Mouse (Mus musculus): ENCODE measurements around the gene Olfr323. TPM values are rescaled to one million over a fixed set of nuclear protein-coding genes. Genes with fewer than 3 reads are reported as not detected.

Olfr323 gene
- total RNA-seq (2014; fragmentation: Nextera tagmentation) (not detected in 2 replicates), total RNA-seq (2017) (0.05 TPM in 1 of 2 replicates, not detected in the other), polyA plus RNA-seq (2012) (not detected in 2 replicates)

GRCm38 (mm10) chr11:58630401-58630800 is at the start of gene Olfr323:
Gene Olfr323, minus strand, starts transcription at chr11:58630501.
- Histone ChIP-seq H3K36me3 (replicated peaks) (no peaks in the 10 kb centered on the region), H3K4me3 (ENCODE audit: low read depth, low read length) (no peak within 1 kb of the TSS), H3K27me3 (ENCODE audit: insufficient read depth, low read length) (peaks cover 18% of the 10 kb centered on the region; the same call in 1 of the 2 replicates), H3K9me3 (replicated peaks) (no peaks in the 10 kb centered on the region), H3K4me1 (ENCODE audit: insufficient read depth, low read depth, low read length) (no peaks in the 10 kb centered on the region)
- TF ChIP-seq GATA2 (IDR thresholded peaks at IDR 0.05; ENCODE audit: borderline replicate concordance, low read depth, low read length) (no peak), POLR2AphosphoS5 (IDR thresholded peaks at IDR 0.05; ENCODE audit: insufficient replicate concordance, low read depth, low read length) (no peak), GATA1 (IDR thresholded peaks at IDR 0.05; ENCODE audit: borderline replicate concordance, low read length) (no peak), CTCF (IDR thresholded peaks at IDR 0.05; ENCODE audit: low read depth, low read length) (no peak), TAL1 (conservative IDR thresholded peaks at IDR 0.05; ENCODE audit: low read depth, low read length) (no peak)
- no peak for DNase-seq (ENCODE audit: low spot score)
- no peak for ATAC-seq (ENCODE audit: extremely low read depth, insufficient number of reproducible peaks, low FRiP score, poor library complexity, severe bottlenecking)

GRCm38 (mm10) chr11:58671825-58672224 is 41.5 kb upstream of the Olfr323 start:
- no peaks in the 10 kb centered on the region for H3K9me3 ChIP-seq (replicated peaks)
- H3K4me3 ChIP-seq (ENCODE audit: low read depth, low read length) = no peak overlapping the region
- no peaks in the 10 kb centered on the region for H3K4me1 ChIP-seq (ENCODE audit: insufficient read depth, low read depth, low read length)
- no peak for ATAC-seq (ENCODE audit: extremely low read depth, insufficient number of reproducible peaks, low FRiP score, poor library complexity, severe bottlenecking)
- TF ChIP-seq TAL1 (conservative IDR thresholded peaks at IDR 0.05; ENCODE audit: low read depth, low read length) = no peak
- no peak for TF ChIP-seq POLR2AphosphoS5 (IDR thresholded peaks at IDR 0.05; ENCODE audit: insufficient replicate concordance, low read depth, low read length)
- no peak for TF ChIP-seq CTCF (IDR thresholded peaks at IDR 0.05; ENCODE audit: low read depth, low read length)
- no peak for TF ChIP-seq GATA1 (IDR thresholded peaks at IDR 0.05; ENCODE audit: borderline replicate concordance, low read length)
- no peak for TF ChIP-seq GATA2 (IDR thresholded peaks at IDR 0.05; ENCODE audit: borderline replicate concordance, low read depth, low read length)
- no peaks in the 10 kb centered on the region for H3K27me3 ChIP-seq (ENCODE audit: insufficient read depth, low read length)
- no peaks in the 10 kb centered on the region for H3K36me3 ChIP-seq (replicated peaks)
- DNase-seq (ENCODE audit: low spot score) = no peak

GRCm38 (mm10) chr11:58669252-58669651 is 39.0 kb upstream of the Olfr323 start:
- H3K9me3 ChIP-seq (replicated peaks) = no peaks in the 10 kb centered on the region
- DNase-seq (ENCODE audit: low spot score) = no peak
- no peaks in the 10 kb centered on the region for H3K27me3 ChIP-seq (ENCODE audit: insufficient read depth, low read length)
- no peak for TF ChIP-seq GATA2 (IDR thresholded peaks at IDR 0.05; ENCODE audit: borderline replicate concordance, low read depth, low read length)
- TF ChIP-seq GATA1 (IDR thresholded peaks at IDR 0.05; ENCODE audit: borderline replicate concordance, low read length) = no peak
- no peak for TF ChIP-seq CTCF (IDR thresholded peaks at IDR 0.05; ENCODE audit: low read depth, low read length)
- TF ChIP-seq TAL1 (conservative IDR thresholded peaks at IDR 0.05; ENCODE audit: low read depth, low read length) = no peak
- no peak for TF ChIP-seq POLR2AphosphoS5 (IDR thresholded peaks at IDR 0.05; ENCODE audit: insufficient replicate concordance, low read depth, low read length)
- no peaks in the 10 kb centered on the region for H3K36me3 ChIP-seq (replicated peaks)
- no peaks in the 10 kb centered on the region for H3K4me1 ChIP-seq (ENCODE audit: insufficient read depth, low read depth, low read length)
- no peak overlapping the region for H3K4me3 ChIP-seq (ENCODE audit: low read depth, low read length)
- ATAC-seq (ENCODE audit: extremely low read depth, insufficient number of reproducible peaks, low FRiP score, poor library complexity, severe bottlenecking) = no peak

GRCm38 (mm10) chr11:58658596-58658995 is 28.3 kb upstream of the Olfr323 start, which contains the start of gene Olfr322:
Gene Olfr322, plus strand, starts transcription at chr11:58658782.
- Histone ChIP-seq H3K4me3 (ENCODE audit: low read depth, low read length) (no peak within 1 kb of the TSS), H3K4me1 (ENCODE audit: insufficient read depth, low read depth, low read length) (no peaks in the 10 kb centered on the region), H3K9me3 (replicated peaks) (no peaks in the 10 kb centered on the region), H3K27me3 (ENCODE audit: insufficient read depth, low read length) (0 out of 2 replicates have a peak, but pooled peaks cover 2% of the 10 kb centered on the region), H3K36me3 (replicated peaks) (no peaks in the 10 kb centered on the region)
- DNase-seq (ENCODE audit: low spot score) = no peak
- ATAC-seq (ENCODE audit: extremely low read depth, insufficient number of reproducible peaks, low FRiP score, poor library complexity, severe bottlenecking) = no peak
- TF ChIP-seq GATA1 (IDR thresholded peaks at IDR 0.05; ENCODE audit: borderline replicate concordance, low read length) (no peak), GATA2 (IDR thresholded peaks at IDR 0.05; ENCODE audit: borderline replicate concordance, low read depth, low read length) (no peak), POLR2AphosphoS5 (IDR thresholded peaks at IDR 0.05; ENCODE audit: insufficient replicate concordance, low read depth, low read length) (no peak), TAL1 (conservative IDR thresholded peaks at IDR 0.05; ENCODE audit: low read depth, low read length) (no peak), CTCF (IDR thresholded peaks at IDR 0.05; ENCODE audit: low read depth, low read length) (no peak)

GRCm38 (mm10) chr11:58655151-58655550 is 24.9 kb upstream of the Olfr323 start:
- ATAC-seq (ENCODE audit: extremely low read depth, insufficient number of reproducible peaks, low FRiP score, poor library complexity, severe bottlenecking) = no peak
- H3K36me3 ChIP-seq (replicated peaks) = no peaks in the 10 kb centered on the region
- TF ChIP-seq POLR2AphosphoS5 (IDR thresholded peaks at IDR 0.05; ENCODE audit: insufficient replicate concordance, low read depth, low read length) = no peak
- no peaks in the 10 kb centered on the region for H3K9me3 ChIP-seq (replicated peaks)
- DNase-seq (ENCODE audit: low spot score) = no peak
- no peak overlapping the region for H3K4me3 ChIP-seq (ENCODE audit: low read depth, low read length)
- peaks cover 7% of the 10 kb centered on the region; the same call in 1 of the 2 replicates for H3K27me3 ChIP-seq (ENCODE audit: insufficient read depth, low read length)
- H3K4me1 ChIP-seq (ENCODE audit: insufficient read depth, low read depth, low read length) = no peaks in the 10 kb centered on the region

GRCm38 (mm10) chr11:58643350-58643749 is 13.0 kb upstream of the Olfr323 start:
- H3K9me3 ChIP-seq (replicated peaks) = no peaks in the 10 kb centered on the region
- H3K27me3 ChIP-seq (ENCODE audit: insufficient read depth, low read length) = peaks cover 25% of the 10 kb centered on the region
- ATAC-seq (ENCODE audit: extremely low read depth, insufficient number of reproducible peaks, low FRiP score, poor library complexity, severe bottlenecking) (peak; percentile 1; the same call in 1 of the 2 replicates), DNase-seq (ENCODE audit: low spot score) (peak; percentile 56)
- peaks cover 11% of the 10 kb centered on the region for H3K4me1 ChIP-seq (ENCODE audit: insufficient read depth, low read depth, low read length)
- no peak overlapping the region for H3K4me3 ChIP-seq (ENCODE audit: low read depth, low read length)
- TF ChIP-seq GATA2 (IDR thresholded peaks at IDR 0.05; ENCODE audit: borderline replicate concordance, low read depth, low read length) = no peak
- peak; percentile 73 for TF ChIP-seq CTCF (IDR thresholded peaks at IDR 0.05; ENCODE audit: low read depth, low read length)
- H3K36me3 ChIP-seq (replicated peaks) = no peaks in the 10 kb centered on the region

Data from G1E (cell line).